Mouse (Mus musculus) embryo, embryonic 11.5 days (tissue): ENCODE results near the gene Ulk4.
A peak's percentile ranks its signal among the peaks of the same experiment; 100 is the strongest.
"Not testable (repeated sequence)": the region's sequence is repeated elsewhere in the genome, so short reads cannot be mapped to it uniquely, and the experiment has no call there.

Source experiments
- DNase-seq: peaks from one replicate; pipeline ENCODE4 v3.0.0-alpha.2; 2012; ENCODE audit warnings: low read depth, low spot score

Gene Ulk4

GRCm38 (mm10) chr9:121250854-121251253 is 26.1 kb downstream of the Ulk4 start:
- no peak for DNase-seq

- DNase-seq: no peak
Observed at GRCm38 (mm10) chr9:121249805-121250204, 27.2 kb downstream of the Ulk4 start.

- peak; percentile 80 for DNase-seq
Observed at GRCm38 (mm10) chr9:121247956-121248775, 28.8 kb downstream of the Ulk4 start.

- DNase-seq: no peak
Observed at GRCm38 (mm10) chr9:121247047-121247446, 29.9 kb downstream of the Ulk4 start.

GRCm38 (mm10) chr9:121242331-121242730 is 34.7 kb downstream of the Ulk4 start:
- DNase-seq: no peak

GRCm38 (mm10) chr9:121241806-121242205 is 35.2 kb downstream of the Ulk4 start:
- DNase-seq: no peak

GRCm38 (mm10) chr9:121241366-121241765 is 35.6 kb downstream of the Ulk4 start:
- DNase-seq: no peak

- DNase-seq: peak; percentile 64
Observed at GRCm38 (mm10) chr9:121240242-121240641, 36.8 kb downstream of the Ulk4 start.

GRCm38 (mm10) chr9:121239571-121239970 is 37.4 kb downstream of the Ulk4 start:
- no peak for DNase-seq

GRCm38 (mm10) chr9:121218636-121219035 is 58.4 kb downstream of the Ulk4 start:
- no peak for DNase-seq

- no peak for DNase-seq
Observed at GRCm38 (mm10) chr9:121218230-121218629, 58.8 kb downstream of the Ulk4 start.

- no peak for DNase-seq
Observed at GRCm38 (mm10) chr9:121217742-121218141, 59.3 kb downstream of the Ulk4 start.

- DNase-seq: no peak
Observed at GRCm38 (mm10) chr9:121216536-121217320, 60.3 kb downstream of the Ulk4 start.

GRCm38 (mm10) chr9:121215349-121216000 is 61.5 kb downstream of the Ulk4 start:
- DNase-seq: peak; percentile 47

- no peak for DNase-seq
Observed at GRCm38 (mm10) chr9:121212322-121212721, 64.7 kb downstream of the Ulk4 start.

GRCm38 (mm10) chr9:121205046-121205445 is 72.0 kb downstream of the Ulk4 start:
- no peak for DNase-seq

GRCm38 (mm10) chr9:121204149-121204800 is 72.7 kb downstream of the Ulk4 start:
- DNase-seq: no peak

GRCm38 (mm10) chr9:121203686-121204085 is 73.3 kb downstream of the Ulk4 start:
- DNase-seq: no peak

- DNase-seq: not testable (repeated sequence)
Observed at GRCm38 (mm10) chr9:121199146-121199685, 77.8 kb downstream of the Ulk4 start.

- DNase-seq: no peak
Observed at GRCm38 (mm10) chr9:121196473-121196872, 80.5 kb downstream of the Ulk4 start.

GRCm38 (mm10) chr9:121195106-121195505 is 81.9 kb downstream of the Ulk4 start:
- DNase-seq: no peak
